Mouse (Mus musculus): Measurements from ENCODE around the gene Dvl1. TPM values are rescaled to one million over a fixed set of nuclear protein-coding genes. Genes with fewer than 3 reads are reported as not detected.

Gene Dvl1
- total and polyA plus RNA-seq, 3 experiments = 23.9 to 55.1 (median 25.8) TPM

DNA sequence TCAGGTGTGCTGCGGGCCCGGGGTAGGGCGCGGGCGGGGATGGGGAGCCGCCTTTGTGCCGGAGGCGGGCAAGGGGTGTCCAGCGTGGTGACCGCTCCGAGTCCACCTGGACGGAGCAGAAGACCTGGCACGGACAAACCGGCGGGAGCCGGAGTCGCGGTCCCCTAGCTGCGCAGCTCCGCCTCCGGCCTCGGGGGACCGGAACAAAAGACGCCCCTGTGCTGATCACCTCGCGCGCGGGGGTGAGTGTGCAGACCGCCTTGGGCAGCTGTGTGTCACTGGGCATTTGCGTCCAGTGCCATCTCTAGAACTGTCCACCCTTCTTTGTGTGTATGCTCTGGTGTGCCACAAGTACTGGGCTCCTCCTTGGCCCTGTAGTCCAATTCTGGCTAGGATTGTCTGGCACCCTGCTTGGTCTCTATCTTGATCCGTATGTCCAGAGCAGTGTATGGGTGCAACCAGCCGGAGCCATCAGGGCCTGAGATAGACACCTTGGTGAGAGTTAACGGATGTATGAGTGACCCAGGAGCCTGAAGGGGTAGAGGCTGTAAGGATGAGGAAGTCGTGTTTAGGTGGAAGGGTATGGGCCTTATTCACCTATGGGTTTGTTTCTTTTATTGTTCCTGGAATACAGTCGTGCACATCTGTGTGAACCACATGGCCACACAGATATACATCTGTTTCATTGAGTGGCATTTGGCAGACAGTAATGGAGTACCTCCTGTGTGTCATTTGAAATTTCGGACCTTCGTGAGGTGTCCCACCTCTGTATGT, 45.4 kb downstream of the Dvl1 start:
- H3K9me3 ChIP-seq (replicated peaks; ENCODE audit: low read length) = peaks cover 3% of the 10 kb centered on the region
- peak overlapping the region; percentile 81 for H3K9ac ChIP-seq (ENCODE audit: insufficient read depth, low read depth)
- no peak for DNase-seq (ENCODE audit: extremely low read depth)
- peak overlapping the region; percentile 76 for H3K4me2 ChIP-seq (ENCODE audit: insufficient read depth, low read depth, poor library complexity, severe bottlenecking)
- H3K27me3 ChIP-seq (replicated peaks) = no peaks in the 10 kb centered on the region
- peaks cover 28 to 55% of the 10 kb centered on the region in 2 experiments for H3K4me1 ChIP-seq (ENCODE audit: control insufficient read depth in 1 of 2, insufficient read depth in 2 of 2)
- TF ChIP-seq ELF1 (IDR thresholded peaks at IDR 0.05; ENCODE audit: low read depth, low read length) (0 out of 2 replicates have a peak, but pooled peaks have one; percentile 7), E2F4 (IDR thresholded peaks at IDR 0.05; ENCODE audit: insufficient replicate concordance, low read depth, low read length) (no peak), SIN3A (IDR thresholded peaks at IDR 0.05; ENCODE audit: low read length) (0 out of 2 replicates have a peak, but pooled peaks have one; percentile 14), NRF1 (IDR thresholded peaks at IDR 0.05; ENCODE audit: low read depth, low read length) (peak; percentile 14; the same call in 1 of the 2 replicates)
- dilution Hi-C loops (cut with MboI; ENCODE audit: extremely low pct_ligation_motif_present, extremely low pct_unique_long_range_greater_than_20kb, low sequenced_read_pairs) = no loop called here
- H3K27ac ChIP-seq (ENCODE audit: insufficient read depth, low read depth) = peak overlapping the region; percentile 91; the same call in 1 of the 2 replicates
- peaks cover 28 to 47% of the 10 kb centered on the region in 2 experiments for H3K36me3 ChIP-seq (replicated peaks in 1 of 2; ENCODE audit: control insufficient read depth in 1 of 2, insufficient read depth in 1 of 2, low read length in 1 of 2)
- H3K4me3 ChIP-seq (replicated peaks in 1 of 3; ENCODE audit: low read depth in 2 of 3, low read length in 2 of 3, poor library complexity in 1 of 3) = peak overlapping the region; percentile 70 to 98 (median 71)
- peaks cover 13% of the 10 kb centered on the region; the same call in 1 of the 2 replicates for H3K79me2 ChIP-seq (replicated peaks; ENCODE audit: control insufficient read depth, extremely low read depth, insufficient read depth, poor library complexity, severe bottlenecking)
- in situ Hi-C loops (cut with MboI; ENCODE audit: low pct_ligation_motif_present, low pct_unique_long_range_greater_than_20kb, low sequenced_read_pairs) = loop anchor here (5.0 kb wide), 1 partner anchor 50 kb away; the partner anchor contains the start of gene Ube2j2

GRCm38 (mm10) chr4:155893212-155893690, 46.0 kb downstream of the Dvl1 start:
- dilution Hi-C loops (cut with MboI; ENCODE audit: extremely low pct_ligation_motif_present, extremely low pct_unique_long_range_greater_than_20kb, low sequenced_read_pairs) (no loop called here), in situ Hi-C loops (cut with MboI; ENCODE audit: low pct_ligation_motif_present, low pct_unique_long_range_greater_than_20kb, low sequenced_read_pairs) (loop anchor here (5.0 kb wide), 1 partner anchor 49 kb away; the partner anchor contains the start of gene Ube2j2)
- Histone ChIP-seq H3K27me3 (replicated peaks) (no peaks in the 10 kb centered on the region), H3K4me1 (ENCODE audit: control insufficient read depth in 1 of 2, insufficient read depth in 2 of 2) (peaks cover 28 to 55% of the 10 kb centered on the region in 2 experiments), H3K9me3 (replicated peaks; ENCODE audit: low read length) (peaks cover 3% of the 10 kb centered on the region), H3K36me3 (replicated peaks in 1 of 2; ENCODE audit: control insufficient read depth in 1 of 2, insufficient read depth in 1 of 2, low read length in 1 of 2) (peaks cover 25 to 43% of the 10 kb centered on the region in 2 experiments), H3K79me2 (replicated peaks; ENCODE audit: control insufficient read depth, extremely low read depth, insufficient read depth, poor library complexity, severe bottlenecking) (peaks cover 13% of the 10 kb centered on the region; the same call in 1 of the 2 replicates), H3K4me3 (replicated peaks in 1 of 3; ENCODE audit: low read depth in 2 of 3, low read length in 2 of 3, poor library complexity in 1 of 3) (peak overlapping the region in 2 of 3 experiments; percentile 71 to 98), H3K4me2 (ENCODE audit: insufficient read depth, low read depth, poor library complexity, severe bottlenecking) (peak overlapping the region; percentile 76), H3K9ac (ENCODE audit: insufficient read depth, low read depth) (peak overlapping the region; percentile 81; the same call in 1 of the 2 replicates), H3K27ac (ENCODE audit: insufficient read depth, low read depth) (no peak overlapping the region)
- TF ChIP-seq JUN (IDR thresholded peaks at IDR 0.05; ENCODE audit: insufficient read depth, low read depth, low read length) (no peak), MYC (IDR thresholded peaks at IDR 0.05; ENCODE audit: low read depth, low read length) (peak; percentile 9; the same call in 1 of the 2 replicates)
- DNase-seq (ENCODE audit: extremely low read depth) = no peak

- Histone ChIP-seq H3K9me3 (replicated peaks; ENCODE audit: low read length) (peaks cover 3% of the 10 kb centered on the region), H3K4me2 (ENCODE audit: insufficient read depth, low read depth, poor library complexity, severe bottlenecking) (peak overlapping the region; percentile 70), H3K9ac (ENCODE audit: insufficient read depth, low read depth) (peak overlapping the region; percentile 23; the same call in 1 of the 2 replicates), H3K79me2 (replicated peaks; ENCODE audit: control insufficient read depth, extremely low read depth, insufficient read depth, poor library complexity, severe bottlenecking) (peaks cover 13% of the 10 kb centered on the region; the same call in 1 of the 2 replicates), H3K27me3 (replicated peaks) (no peaks in the 10 kb centered on the region), H3K4me3 (replicated peaks in 1 of 3; ENCODE audit: low read depth in 2 of 3, low read length in 2 of 3, poor library complexity in 1 of 3) (no peak overlapping the region), H3K4me1 (ENCODE audit: control insufficient read depth in 1 of 2, insufficient read depth in 2 of 2) (peaks cover 28 to 54% of the 10 kb centered on the region in 2 experiments), H3K27ac (ENCODE audit: insufficient read depth, low read depth) (no peak overlapping the region), H3K36me3 (replicated peaks in 1 of 2; ENCODE audit: control insufficient read depth in 1 of 2, insufficient read depth in 1 of 2, low read length in 1 of 2) (peaks cover 17 to 43% of the 10 kb centered on the region in 2 experiments)
- DNase-seq (ENCODE audit: extremely low read depth) = no peak
- in situ Hi-C loops (cut with MboI; ENCODE audit: low pct_ligation_motif_present, low pct_unique_long_range_greater_than_20kb, low sequenced_read_pairs) = loop anchor here (5.0 kb wide), 1 partner anchor 48 kb away; the partner anchor contains the start of gene Ube2j2
- TF ChIP-seq GABPA (IDR thresholded peaks at IDR 0.05; ENCODE audit: insufficient replicate concordance, low read depth, low read length) (no peak), USF1 (IDR thresholded peaks at IDR 0.05; ENCODE audit: low read depth, low read length) (no peak), CHD2 (IDR thresholded peaks at IDR 0.05; ENCODE audit: low read length) (no peak), SMC3 (IDR thresholded peaks at IDR 0.05; ENCODE audit: low read depth, low read length) (no peak), MAX (IDR thresholded peaks at IDR 0.05; ENCODE audit: low read length) (no peak), KAT2A (IDR thresholded peaks at IDR 0.05; ENCODE audit: insufficient replicate concordance, low read length) (no peak), MAZ (IDR thresholded peaks at IDR 0.05; ENCODE audit: low read depth, low read length) (no peak), CHD1 (IDR thresholded peaks at IDR 0.05; ENCODE audit: low read depth, low read length) (no peak), PAX5 (IDR thresholded peaks at IDR 0.05; ENCODE audit: low read length) (no peak), RAD21 (IDR thresholded peaks at IDR 0.05; ENCODE audit: low read depth, low read length) (no peak), EP300 (IDR thresholded peaks at IDR 0.05; ENCODE audit: low read length) (no peak), UBTF (IDR thresholded peaks at IDR 0.05; ENCODE audit: low read depth, low read length) (no peak), ELF1 (IDR thresholded peaks at IDR 0.05; ENCODE audit: low read depth, low read length) (no peak), POLR2A (IDR thresholded peaks at IDR 0.05; ENCODE audit: low read depth, low read length) (no peak), NELFE (IDR thresholded peaks at IDR 0.05; ENCODE audit: low read depth, low read length) (no peak), MAFK (IDR thresholded peaks at IDR 0.05; ENCODE audit: insufficient replicate concordance, low read length) (no peak)
- dilution Hi-C loops (cut with MboI; ENCODE audit: extremely low pct_ligation_motif_present, extremely low pct_unique_long_range_greater_than_20kb, low sequenced_read_pairs) = no loop called here
Observed at GRCm38 (mm10) chr4:155894311-155894881, 47.2 kb downstream of the Dvl1 start.

All from CH12.LX (cell line).